Mouse (Mus musculus) R1 (cell line): ENCODE measurements around the gene Birc5.

Experiments used
- DNase-seq: peaks from one replicate; pipeline ENCODE4 v3.0.0-alpha.2; 2018; ENCODE audit warnings: low read depth, low spot score

Birc5 gene

DNA sequence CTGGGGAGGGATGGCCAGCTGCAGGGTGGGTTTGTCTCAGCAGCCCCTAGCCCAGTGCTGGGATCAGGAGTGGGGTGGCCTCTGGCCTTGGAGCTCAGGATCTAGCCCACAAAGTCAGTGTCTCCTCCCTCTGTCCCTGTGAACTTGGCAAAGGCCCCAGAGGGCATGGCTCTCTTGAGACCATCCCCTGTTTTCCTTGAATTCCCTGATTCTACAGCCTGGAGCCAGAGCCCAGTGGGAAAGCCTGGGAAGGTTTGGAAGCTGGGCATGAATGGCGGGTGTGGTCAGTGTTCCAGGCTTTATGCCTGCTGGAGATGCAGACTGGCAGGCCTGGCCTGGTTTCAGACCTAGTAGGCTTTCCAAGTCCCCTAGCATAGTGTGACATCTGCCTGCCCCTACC, 33.2 kb downstream of the Birc5 start:
- DNase-seq: no peak

DNA sequence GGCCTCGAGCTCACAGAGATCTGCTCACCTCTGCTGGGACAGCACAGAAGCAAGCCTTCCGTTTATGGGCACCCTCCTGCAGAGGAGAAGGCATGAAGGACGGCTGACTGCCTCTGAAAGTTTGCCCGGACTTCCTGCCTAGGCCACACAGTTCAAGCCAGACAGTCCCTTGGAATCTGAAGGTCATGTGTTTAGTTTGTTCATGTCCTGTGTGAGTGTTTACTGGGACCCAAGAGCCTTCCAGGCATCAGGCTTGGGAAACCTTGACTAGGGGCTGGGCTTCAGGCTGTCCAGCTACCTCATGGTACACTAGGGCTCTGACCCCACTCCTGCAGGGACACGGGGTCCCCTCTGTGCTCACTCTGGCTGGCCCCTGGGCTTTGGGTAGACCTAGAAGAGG, 36.9 kb downstream of the Birc5 start:
- DNase-seq: no peak

GRCm38 (mm10) chr11:117888168-117888852, 39.3 kb downstream of the Birc5 start:
- DNase-seq: peak; percentile 88

DNA sequence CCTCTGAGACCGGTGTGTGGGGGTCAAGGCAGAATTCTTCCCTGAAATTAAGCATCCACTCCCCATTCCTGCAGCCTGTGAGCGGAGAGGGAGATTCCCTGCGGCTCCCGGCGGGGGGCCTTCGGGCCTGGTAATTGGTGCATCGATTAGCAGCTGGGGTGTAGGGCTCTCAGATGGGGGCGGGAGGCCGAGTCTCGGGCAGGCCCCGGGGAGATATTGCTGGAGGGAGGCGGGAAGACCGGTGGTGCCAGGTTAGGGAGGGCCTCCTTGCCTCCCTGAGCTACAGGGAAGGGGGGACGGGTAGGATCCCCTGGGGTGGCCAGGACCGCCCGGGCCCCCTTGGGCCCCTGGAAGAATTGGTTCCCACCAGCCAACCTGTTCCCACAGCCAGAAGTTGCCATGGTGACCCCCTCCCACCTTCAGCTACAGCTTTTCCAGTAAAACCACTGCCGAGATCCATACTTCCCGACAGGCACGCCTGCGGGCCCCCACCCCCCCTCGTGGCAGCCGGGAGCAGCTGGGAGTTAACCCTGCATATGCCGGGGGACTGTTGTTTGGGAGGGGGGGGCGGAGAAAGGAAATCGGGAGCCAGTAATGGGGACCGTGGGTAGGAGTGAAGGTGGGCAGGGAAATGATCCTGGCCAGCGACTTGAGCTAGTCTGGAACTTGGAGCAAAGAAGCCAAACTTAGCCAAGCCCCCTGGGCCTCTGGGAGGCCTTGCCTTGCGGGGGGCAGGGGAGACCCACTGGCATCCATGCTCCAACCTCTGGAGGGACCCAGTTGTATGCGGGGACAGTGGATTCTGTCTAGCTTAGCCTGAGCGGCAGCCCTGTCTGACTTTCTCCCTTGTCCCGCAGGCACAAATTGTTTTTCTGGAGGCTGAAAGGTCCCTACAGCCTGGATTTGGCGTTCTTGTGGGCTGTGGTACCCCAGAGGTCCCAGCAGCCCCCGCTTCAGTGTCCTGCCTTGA, 40.1 kb downstream of the Birc5 start:
- peak; percentile 90 for DNase-seq

DNA sequence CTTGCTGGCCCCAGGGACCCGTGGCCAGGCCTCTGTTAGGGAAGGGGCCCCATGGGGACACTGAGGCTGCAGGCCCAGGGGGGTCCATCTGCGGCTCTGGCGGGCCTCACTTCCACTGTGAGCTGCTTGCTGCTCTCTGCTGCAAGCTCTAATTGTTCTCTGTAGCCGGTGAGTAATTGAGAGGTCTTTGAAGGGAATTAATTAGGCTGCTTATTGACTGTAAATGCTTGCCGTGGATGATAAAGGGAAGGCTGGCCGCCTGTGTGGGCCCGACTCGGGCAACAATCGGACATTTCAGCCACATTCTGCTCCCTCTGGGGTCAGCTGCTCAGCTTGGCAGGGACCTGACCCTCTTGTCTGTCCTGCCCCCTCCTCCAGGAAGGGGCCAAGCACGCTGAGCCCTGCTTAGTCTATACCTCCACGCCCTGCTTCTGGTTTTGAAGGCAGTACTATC, 40.9 kb downstream of the Birc5 start:
- no peak for DNase-seq

GRCm38 (mm10) chr11:117890519-117891282, 41.6 kb downstream of the Birc5 start:
- DNase-seq: no peak

- no peak for DNase-seq
Observed at GRCm38 (mm10) chr11:117891581-117892175, 42.6 kb downstream of the Birc5 start.

DNA sequence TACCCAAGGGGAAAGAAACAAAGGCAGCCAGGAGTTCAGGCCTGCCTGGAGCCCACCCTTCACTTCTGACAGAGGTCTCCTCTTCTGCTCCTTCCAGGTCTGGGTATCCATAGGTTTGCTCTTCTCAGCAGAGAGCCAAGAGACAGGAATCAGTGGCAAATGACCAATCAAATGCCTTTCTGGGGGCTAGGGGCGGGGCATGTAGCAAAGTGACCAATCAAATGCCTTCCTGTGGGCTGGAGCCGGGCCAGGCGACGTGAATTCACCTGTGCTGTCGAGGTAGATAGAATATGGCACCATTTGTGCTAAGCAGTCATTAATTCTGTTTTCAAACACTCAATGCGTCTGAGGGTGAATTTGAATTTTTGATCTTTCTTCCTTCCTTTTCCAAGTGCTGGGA, 43.1 kb downstream of the Birc5 start:
- peak; percentile 85 for DNase-seq

GRCm38 (mm10) chr11:117894676-117895075, 45.6 kb downstream of the Birc5 start:
- peak; percentile 69 for DNase-seq

GRCm38 (mm10) chr11:117896533-117896932, 47.5 kb downstream of the Birc5 start:
- no peak for DNase-seq

- no peak for DNase-seq
Observed at GRCm38 (mm10) chr11:117902282-117902681, 53.2 kb downstream of the Birc5 start.

DNA sequence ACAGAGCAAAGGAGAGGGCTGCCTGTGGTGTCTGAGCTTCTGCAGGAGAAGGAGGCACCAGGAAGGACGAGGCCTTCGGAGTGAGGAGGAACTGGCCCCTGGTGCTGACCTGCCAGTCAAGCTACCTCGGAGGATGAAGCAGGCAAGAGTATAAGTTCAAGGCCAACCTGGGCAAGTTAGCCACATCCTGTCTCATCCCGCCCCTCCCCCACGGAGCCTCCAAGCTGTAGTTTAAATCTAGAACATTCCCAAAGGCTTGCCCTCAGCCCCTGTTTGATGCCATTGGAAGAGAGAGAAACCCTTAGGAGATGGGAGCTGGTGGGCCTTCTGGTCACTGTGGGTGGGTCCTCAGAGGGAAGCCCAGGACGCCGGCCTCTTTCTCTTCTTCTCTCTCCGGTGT, 55.4 kb downstream of the Birc5 start:
- no peak for DNase-seq
